Mouse (Mus musculus): ENCODE measurements around the gene Mief2. TPM values are rescaled to one million over a fixed set of nuclear protein-coding genes. Genes with fewer than 3 reads are reported as not detected.

The Mief2 gene
- total RNA-seq, 2 experiments from 2014 or later, result 29.9 to 30.5 TPM

GRCm38 (mm10) chr11:60776107-60776828 lies 48.1 kb downstream of the Mief2 start:
- intact Hi-C loops (cut with DNase I), result no loop called here
- DNase-seq, result no peak

DNA sequence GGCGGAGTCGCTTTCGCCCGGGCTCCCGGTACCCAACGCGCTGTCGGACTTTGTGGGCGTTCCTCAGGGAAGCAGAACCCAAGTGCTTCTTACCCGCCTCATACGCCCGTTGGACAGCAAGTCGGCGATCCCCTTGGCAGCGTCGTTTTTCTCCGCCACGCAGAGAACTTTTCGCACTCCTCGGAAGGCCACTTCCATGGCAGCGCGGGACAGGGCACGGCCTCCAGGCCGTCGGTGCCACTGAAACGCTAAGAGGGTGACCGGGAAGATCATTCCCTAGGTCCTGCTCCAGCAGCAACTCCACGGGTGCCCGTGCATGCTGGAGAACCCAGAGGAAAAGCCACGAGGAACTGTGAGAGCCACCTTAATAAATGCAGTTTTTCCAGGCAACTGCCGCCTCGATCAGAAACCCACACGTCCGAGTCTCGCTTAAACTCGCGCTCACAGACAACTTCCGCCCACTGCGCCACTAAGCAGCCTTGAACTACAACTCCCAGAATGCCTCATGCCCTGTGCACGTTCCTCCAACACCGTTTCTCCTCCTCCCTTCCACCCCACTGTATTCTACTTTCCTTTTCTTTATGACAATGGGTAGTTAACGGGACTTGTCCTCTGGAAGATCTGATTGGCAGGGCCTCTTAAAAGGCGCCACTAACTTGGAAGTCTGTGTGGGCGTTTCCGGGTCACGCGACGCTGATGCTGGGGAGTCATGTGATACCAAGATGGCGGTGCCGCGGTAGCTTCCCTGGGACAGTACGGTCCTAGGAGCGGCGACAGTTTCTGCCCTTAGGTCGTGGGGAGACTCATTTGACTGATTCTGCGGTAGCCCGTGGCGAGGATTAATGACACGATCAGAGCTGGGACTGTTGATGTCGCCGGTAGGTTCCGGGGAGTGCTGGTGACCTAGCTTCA lies 48.9 kb downstream of the Mief2 start, which contains the start of the genes Top3a and Smcr8:
Top3a (minus strand) TSS at position 537 of the 912 bp plus-strand sequence.
Smcr8 (plus strand) TSS at position 696 of the 912 bp plus-strand sequence.
- DNase-seq, result peak; percentile 75
- intact Hi-C loops (cut with DNase I), result no loop called here

DNA sequence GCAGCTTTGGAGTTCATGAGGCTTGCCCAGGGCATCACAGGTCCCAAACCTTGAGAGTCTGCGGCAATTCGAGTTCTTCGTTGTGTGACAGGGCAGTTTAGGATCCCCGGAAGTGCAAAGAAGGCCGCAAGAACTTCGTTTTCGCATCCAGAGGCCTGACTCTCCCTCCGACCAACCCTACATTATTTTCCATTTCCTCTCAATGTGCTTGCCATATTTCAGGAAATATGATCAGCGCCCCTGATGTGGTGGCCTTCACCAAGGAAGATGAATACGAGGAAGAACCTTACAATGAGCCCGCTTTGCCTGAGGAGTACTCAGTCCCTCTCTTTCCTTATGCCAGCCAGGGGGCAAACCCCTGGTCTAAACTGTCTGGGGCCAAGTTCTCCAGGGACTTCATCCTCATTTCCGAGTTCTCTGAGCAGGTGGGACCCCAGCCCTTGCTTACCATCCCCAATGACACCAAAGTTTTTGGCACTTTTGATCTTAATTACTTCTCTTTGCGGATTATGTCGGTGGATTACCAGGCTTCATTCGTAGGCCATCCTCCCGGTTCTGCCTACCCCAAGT lies 49.7 kb downstream of the Mief2 start:
- intact Hi-C loops (cut with DNase I), result no loop called here
- DNase-seq, result no peak

DNA sequence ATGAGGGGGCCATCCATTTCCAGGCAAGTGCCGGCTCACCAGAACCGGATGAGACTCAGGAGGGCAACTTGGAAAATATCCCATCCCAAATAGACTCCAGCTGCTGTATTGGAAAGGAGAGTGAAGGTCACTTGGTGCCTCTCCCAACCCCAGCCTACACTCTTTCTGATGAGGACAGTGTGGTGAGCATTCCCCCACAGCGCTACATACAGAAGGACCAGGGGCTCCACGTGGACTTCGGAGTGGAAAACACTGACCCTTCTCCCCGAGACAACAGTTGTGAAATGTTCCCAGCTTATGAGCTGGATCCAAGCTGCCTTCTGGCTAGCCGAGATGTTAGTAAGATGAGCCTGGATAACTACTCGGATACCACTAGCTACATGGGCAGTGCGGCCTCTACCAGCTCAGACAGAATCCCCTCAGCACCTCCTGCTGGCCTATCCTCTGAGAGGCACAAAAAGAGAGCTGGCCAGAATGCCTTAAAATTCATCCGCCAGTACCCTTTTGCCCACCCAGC lies 51.5 kb downstream of the Mief2 start:
- intact Hi-C loops (cut with DNase I), result no loop called here
- no peak for DNase-seq

Small RNAs within 50 kb of the gene (microRNA-seq; reads per million reads assigned to microRNA genes)
- gene Mir5100, result 9.0 reads per million, percentile 24 among the genes with 10 or more reads in this experiment

Other genes with a start within 250 kb of the Mief2 start
- 10 to 100 TPM; 30.9 to 32.3 TPM for gene Alkbh5, start 192.0 kb upstream of the Mief2 start, total RNA-seq (2021)
- 10 to 100 TPM; 42.2 to 43.4 TPM for gene Llgl1, start 28.7 kb upstream of the Mief2 start, total RNA-seq (2021)
- 10 to 100 TPM; 92.3 to 92.6 TPM for gene Flii, start 1.1 kb upstream of the Mief2 start, total RNA-seq (2021)
- gene Top3a, start 49.0 kb downstream of the Mief2 start, total RNA-seq (2021), result 1 to 10 TPM; 9.1 to 9.4 TPM
- 10 to 100 TPM; 23.9 to 24.7 TPM for gene Smcr8, start 49.1 kb downstream of the Mief2 start, total RNA-seq (2021)
- gene Shmt1, start 83.3 kb downstream of the Mief2 start, total RNA-seq (2021), result 1 to 10 TPM; 4.4 to 5.5 TPM
- gene Dhrs7b, start 102.2 kb downstream of the Mief2 start, total RNA-seq (2021), result 10 to 100 TPM; 23.5 to 23.6 TPM
- 10 to 100 TPM; 26.5 to 26.8 TPM for gene Tmem11, start 150.9 kb downstream of the Mief2 start, total RNA-seq (2021)
- gene Natd1, start 186.4 kb downstream of the Mief2 start, total RNA-seq (2021), result 10 to 100 TPM; 22.8 to 29.3 TPM
- gene Map2k3, start 203.6 kb downstream of the Mief2 start, total RNA-seq (2021), result 10 to 100 TPM; 16.7 to 17.3 TPM

Measured in left cerebral cortex, postnatal 4 days (tissue).